Mouse (Mus musculus) liver (tissue): ENCODE measurements around the gene Rfc4.

ENCODE experiments used
- DNase-seq: peaks from one replicate; pipeline ENCODE4 v3.0.0-alpha.2; 2020; ENCODE audit warnings: mixed read lengths

Gene Rfc4

GRCm38 (mm10) chr16:23127673-23128375, at the start of gene Rfc4:
Gene Rfc4, minus strand, starts transcription at chr16:23127737.
- DNase-seq, result peak; percentile 91

DNA sequence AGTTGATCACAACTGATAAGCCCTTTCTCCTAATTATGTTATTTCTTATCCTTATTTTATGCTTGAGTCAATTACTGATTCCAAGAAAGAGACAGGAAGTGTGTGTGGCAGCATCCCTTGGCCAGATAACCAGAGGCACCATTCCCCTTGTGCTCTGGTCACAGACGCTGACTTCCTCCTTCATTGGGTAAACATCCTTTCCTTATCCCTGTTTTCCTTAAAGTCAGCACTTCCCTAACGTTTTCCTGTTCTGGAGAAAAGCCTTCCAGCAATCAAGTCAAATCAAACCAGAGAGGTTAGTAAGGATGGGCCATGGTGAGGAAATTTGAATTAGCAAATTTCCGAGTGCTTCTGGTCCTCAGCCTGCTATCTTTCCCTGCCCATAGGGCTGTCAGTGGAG, 48.4 kb upstream of the Rfc4 start:
- DNase-seq, result no peak

DNA sequence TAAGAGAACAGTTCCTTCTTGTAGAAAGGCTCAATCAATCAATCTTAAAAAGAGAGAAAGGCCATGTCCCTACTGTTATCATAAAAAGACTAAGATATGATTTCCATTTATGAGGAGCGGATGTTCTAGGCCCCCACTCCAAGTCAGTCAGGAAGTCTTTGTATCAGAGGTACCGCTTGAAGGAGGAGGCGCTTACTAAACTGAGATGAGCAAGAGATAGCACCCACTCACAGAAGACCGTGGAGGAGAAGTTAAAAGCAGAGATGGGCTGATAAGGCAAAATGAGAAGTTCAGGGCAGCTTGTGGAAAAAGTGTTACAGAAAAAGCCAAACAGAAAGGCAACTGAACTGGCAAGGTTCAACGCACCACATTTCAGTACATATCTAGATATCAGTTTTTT, 47.3 kb upstream of the Rfc4 start:
- no peak for DNase-seq

GRCm38 (mm10) chr16:23173904-23174303, 46.4 kb upstream of the Rfc4 start:
- DNase-seq, result no peak

DNA sequence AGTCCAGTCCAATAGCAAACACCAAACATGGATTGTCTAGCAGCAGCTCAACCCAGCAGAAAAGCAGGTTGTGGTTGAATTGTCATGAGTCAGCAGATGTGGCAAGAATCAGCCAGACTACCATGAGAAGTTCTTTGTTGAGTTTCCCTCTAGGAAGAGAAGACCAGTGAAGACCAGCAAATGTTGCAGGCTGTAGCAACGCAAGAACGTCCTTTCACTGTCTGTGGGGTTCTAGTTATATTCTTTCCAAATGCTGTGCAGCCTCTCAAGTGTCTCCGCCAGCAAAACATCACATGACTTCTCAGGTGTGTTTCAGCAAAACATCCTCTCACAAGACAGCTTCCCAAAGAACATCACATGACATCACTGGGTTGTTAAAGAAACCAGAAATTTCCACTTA, 43.3 kb upstream of the Rfc4 start:
- no peak for DNase-seq

DNA sequence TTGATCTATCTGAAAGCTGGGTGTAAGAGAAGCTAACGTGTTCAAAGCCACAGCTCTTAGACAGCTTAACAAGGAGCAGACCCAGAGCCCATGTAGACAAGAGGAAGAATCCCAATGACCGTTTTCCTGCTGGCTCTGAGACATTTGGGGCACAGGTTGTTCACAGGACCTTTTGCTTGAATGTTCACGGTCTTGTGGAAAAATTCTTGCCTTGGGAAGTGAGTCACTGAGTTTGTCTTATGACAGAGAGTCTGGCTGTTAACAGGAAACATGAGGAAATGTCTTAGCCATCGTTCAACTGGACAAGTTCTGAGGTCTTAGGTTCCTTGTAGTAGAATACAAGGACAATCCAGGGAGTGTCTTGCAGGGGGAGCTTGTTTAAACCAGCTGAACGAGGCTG, 39.5 kb upstream of the Rfc4 start:
- no peak for DNase-seq

GRCm38 (mm10) chr16:23166646-23167045, 39.1 kb upstream of the Rfc4 start:
- DNase-seq, result no peak

GRCm38 (mm10) chr16:23165441-23165840, 37.9 kb upstream of the Rfc4 start:
- no peak for DNase-seq

- DNase-seq, result no peak
These were observed 36.9 kb upstream of the Rfc4 start for GRCm38 (mm10) chr16:23164443-23164842.

DNA sequence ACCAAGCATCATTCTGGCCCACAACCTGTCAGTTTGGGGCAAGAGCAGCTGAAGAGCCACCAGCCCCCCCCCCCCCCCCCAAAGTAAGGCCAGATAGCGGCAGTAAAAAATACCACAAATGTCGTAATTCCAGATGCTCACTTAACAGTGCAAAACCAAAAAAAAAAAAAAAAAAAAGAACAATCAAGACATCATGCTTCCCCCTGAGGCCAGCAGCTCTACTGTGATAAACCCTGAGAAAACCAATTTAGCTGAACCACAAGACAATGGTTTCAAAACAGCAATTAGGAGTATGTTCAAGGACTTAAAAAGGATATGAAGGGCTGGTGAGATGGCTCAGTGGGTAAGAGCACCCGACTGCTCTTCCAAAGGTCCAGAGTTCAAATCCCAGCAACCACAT, 34.6 kb upstream of the Rfc4 start:
- no peak for DNase-seq

- DNase-seq, result no peak
These were observed 32.2 kb upstream of the Rfc4 start for GRCm38 (mm10) chr16:23159749-23160148.

DNA sequence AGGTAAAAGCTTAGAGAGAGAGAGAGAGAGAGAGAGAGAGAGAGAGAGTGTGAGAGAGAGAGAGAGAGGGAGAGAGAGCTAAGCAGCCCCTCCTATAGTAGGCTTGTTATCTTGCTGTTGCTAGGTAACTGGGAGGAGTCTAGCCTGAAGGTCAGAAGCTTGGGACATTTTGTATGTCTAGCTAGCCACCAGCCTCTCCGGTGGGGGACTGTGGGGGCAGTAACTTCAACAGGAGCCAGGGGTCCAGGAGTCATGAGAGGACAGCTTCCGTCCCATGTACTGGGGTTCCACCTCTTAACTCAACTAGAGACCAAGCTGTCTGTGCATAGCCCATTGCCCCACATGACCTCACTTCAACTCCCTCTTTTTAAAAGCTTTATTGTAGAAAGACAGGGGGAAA, 31.4 kb upstream of the Rfc4 start:
- DNase-seq, result no peak

- DNase-seq, result no peak
These were observed 30.8 kb upstream of the Rfc4 start for GRCm38 (mm10) chr16:23158292-23158691.

DNA sequence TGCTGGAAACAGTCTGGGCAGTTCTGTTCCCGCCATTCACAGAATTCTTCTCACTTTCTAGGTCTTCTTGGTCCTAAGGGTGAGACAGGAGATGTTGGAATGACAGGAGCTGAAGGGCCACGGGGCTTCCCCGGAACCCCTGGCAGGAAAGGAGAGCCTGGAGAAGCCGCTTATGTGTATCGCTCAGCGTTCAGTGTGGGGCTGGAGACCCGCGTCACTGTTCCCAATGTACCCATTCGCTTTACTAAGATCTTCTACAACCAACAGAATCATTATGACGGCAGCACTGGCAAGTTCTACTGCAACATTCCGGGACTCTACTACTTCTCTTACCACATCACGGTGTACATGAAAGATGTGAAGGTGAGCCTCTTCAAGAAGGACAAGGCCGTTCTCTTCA, 29.5 kb upstream of the Rfc4 start:
- DNase-seq, result no peak

DNA sequence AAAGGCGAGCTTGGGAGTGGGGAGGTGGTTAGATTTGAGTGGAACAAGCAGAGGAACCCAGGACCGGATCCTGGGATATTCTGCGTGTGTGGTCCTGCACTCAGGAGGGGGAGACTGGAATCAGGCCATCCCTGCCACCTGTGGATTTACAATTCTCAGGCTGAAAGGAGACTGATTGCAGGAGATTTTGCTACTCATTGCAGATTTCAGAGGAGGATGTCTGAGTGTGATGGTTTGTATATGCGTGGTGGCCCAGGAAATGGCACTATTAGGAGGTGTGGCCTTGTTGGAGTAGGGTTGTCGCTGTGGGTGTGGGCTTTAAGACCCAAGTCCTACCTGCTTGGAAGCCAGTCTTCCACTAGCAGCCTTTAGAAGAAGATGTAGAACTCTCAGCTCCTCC, 26.7 kb upstream of the Rfc4 start:
- no peak for DNase-seq

DNA sequence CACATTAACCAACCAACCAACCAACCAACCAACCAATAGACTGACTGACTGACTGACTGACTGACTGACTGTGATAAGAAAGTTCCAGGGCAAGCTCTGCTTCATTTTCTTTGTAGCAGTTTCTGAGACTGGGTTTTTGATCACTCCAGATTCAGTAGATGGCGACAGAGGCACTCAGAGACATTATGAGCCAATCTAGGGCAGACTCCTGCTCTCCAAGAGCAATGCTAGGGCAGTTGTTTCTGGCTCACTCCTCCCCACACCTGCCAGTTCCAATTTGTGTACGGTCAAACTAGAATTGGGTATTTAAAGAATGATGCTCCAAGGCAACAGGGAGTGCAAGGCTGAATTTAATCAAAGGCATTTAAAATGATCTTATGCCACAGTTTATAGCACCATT, 23.9 kb upstream of the Rfc4 start:
- DNase-seq, result no peak

- DNase-seq, result no peak
These were observed 21.9 kb upstream of the Rfc4 start for GRCm38 (mm10) chr16:23149396-23149795.

GRCm38 (mm10) chr16:23148936-23149335, 21.4 kb upstream of the Rfc4 start:
- DNase-seq, result no peak

DNA sequence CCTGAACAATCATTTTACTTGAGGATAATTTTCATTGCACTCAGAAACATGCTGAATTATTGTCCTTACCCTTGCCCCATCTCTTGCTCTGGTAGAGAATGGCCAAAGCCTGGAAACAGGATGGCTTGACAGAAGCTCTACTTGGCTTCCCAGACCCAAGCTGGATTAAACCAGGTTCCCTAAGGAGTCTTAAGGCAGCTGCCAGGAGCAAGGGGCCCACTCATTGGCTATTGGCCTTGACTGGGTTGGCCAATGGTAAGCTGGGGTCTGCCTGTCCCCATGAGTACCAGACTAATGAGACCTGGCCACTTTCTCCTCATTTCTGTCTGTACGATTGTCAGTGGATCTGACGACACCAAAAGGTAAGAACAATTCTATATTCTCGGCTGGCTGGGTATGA, 18.7 kb upstream of the Rfc4 start, which contains the start of gene Adipoq:
Adipoq (plus strand) TSS at position 257 of the 400 bp plus-strand sequence.
- no peak for DNase-seq

GRCm38 (mm10) chr16:23145211-23145610, 17.7 kb upstream of the Rfc4 start:
- DNase-seq, result no peak

- peak; percentile 11 for DNase-seq
These were observed 16.8 kb upstream of the Rfc4 start for GRCm38 (mm10) chr16:23144326-23144725.

DNA sequence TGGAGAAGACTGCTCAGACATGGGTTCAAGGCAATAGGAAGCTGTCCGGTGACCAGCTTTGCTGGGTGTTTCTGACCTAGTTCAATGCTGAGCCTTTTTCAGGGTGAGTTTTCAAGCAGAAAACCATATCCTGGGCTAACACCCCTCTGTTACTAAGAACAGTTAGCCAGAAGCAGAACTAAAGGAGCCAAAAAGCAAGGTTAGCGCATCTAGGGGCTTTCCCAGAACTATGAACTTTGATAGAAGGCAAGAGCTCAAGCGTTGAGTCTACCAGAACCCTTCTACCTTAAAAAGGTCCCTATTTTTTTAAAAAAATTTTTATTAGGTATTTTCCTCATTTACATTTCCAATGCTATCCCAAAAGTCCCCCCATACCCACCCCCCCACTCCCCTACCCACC, 13.4 kb upstream of the Rfc4 start:
- no peak for DNase-seq

DNA sequence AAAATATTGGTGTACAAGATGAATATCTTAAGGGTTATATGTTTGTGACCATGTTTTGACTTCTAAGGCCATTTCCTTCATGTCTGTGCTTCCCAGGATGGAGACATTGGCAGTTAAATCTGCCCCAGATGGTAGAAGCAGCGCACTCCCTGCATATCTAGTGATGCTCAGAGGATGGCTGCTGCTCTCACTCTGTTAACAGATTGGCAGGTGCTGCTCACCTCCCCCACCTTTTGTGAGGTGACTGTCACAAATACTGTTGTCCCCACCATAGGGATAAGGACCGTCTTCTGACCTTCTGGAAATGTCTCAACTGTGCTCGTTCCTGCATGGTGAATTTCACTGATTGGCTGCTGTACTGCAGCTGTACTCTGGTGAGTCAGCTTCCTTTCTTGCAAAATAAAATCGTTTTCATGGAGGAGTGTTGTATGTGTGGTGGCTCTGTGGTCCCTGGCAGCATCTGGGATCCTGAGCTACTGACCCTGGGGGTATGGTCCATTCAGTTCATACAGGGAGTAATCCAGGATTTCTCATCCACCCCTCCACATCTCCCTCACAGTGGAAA, 9.0 kb upstream of the Rfc4 start:
- DNase-seq, result no peak

DNA sequence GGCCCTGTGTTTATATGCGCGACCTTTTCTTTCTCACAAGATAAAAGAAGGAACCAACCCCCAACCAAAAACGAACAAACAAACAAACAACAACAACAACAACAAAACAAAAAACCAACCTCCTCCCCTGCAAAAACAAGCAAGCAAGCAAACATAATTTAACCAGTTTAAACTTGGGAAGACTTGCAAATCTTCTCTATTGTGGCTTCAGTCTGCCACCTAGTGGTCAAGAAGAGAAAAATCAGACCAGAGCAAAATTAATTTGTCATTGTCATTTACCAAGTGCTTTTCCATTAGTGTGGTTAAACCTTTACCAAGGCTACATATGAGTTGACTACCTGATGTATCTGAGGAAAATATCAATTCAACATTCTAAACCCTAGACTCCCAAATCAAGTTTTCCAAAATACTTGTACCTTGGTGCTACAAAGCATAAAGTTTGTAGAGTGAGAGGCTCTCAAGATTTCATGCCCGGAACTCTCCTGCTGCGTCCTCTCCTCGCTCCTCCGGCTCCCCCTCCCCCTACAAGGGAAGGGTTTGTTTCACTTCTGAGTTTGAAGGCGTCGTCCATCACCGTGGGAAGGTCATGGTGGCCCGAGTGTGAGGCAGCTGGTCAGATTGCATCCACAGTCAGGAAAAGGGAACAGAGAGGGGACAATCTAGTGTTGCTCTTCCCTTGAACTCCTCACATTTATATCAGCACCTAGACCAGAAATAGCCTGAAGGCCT, 8.0 kb upstream of the Rfc4 start:
- no peak for DNase-seq
